Mouse (Mus musculus): Measurements from ENCODE around the gene Pigb.
"Not testable (repeated sequence)": the region's sequence is repeated elsewhere in the genome, so short reads cannot be mapped to it uniquely, and the experiment has no call there.

Gene Pigb

DNA sequence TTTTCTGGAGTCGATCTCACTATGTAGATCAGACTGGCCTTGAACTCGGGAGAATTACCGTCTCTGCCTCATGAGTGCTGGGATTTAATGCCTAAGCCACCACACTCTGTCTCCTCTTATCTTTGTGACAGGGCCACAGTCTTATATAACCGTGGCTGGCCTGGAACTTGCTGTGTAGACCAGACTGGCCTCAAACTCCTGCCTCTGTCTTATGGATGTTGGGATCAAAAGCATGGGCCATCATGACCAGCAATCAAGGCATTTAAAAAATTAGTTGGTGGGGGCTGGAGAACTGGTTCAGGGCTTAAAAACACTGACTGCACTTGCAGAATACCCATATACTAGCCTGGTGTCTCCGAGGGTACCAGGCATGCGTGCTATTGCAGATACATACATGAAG, at the start of gene Pigb:
Pigb (minus strand) TSS at position 299 of the 400 bp plus-strand sequence.
- no peak for DNase-seq (ENCODE audit: low read depth, low spot score)

- no peak for DNase-seq (ENCODE audit: low read depth, low spot score)
Measured at GRCm38 (mm10) chr9:73089222-73089920, 49.2 kb upstream of the Pigb start.

DNA sequence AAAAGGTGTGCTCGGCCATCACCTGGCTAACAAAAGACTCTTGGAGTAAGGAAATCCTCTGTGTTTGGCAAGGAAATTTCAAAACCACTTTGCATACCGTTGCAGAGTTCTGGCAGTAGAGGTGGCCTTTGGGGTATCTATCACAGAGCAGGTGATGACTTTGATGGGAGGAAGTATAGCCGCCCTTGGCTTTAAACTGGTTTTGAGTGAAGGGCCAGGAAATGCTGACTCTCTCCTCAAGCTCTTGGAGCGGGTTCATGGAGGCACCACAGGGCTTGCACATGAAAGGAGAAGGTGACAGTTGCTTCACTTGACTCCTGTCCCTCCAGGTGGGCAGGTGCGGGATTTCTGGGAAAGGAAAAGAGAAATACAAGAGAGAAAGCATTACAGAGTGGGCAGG, 47.4 kb upstream of the Pigb start:
- no peak for DNase-seq (ENCODE audit: low read depth, low spot score)

GRCm38 (mm10) chr9:73087121-73087520, 46.9 kb upstream of the Pigb start:
- no peak for DNase-seq (ENCODE audit: low read depth, low spot score)

GRCm38 (mm10) chr9:73085845-73086244, 45.7 kb upstream of the Pigb start:
- DNase-seq (ENCODE audit: low read depth, low spot score) = no peak

- DNase-seq (ENCODE audit: low read depth, low spot score) = no peak
Measured at GRCm38 (mm10) chr9:73083956-73084355, 43.8 kb upstream of the Pigb start.

- no peak for DNase-seq (ENCODE audit: low read depth, low spot score)
Measured at GRCm38 (mm10) chr9:73082291-73083000, 42.3 kb upstream of the Pigb start.

- DNase-seq (ENCODE audit: low read depth, low spot score) = no peak
Measured at GRCm38 (mm10) chr9:73079801-73080325, 39.7 kb upstream of the Pigb start.

GRCm38 (mm10) chr9:73079349-73079748, 39.2 kb upstream of the Pigb start:
- DNase-seq (ENCODE audit: low read depth, low spot score) = not testable (repeated sequence)

DNA sequence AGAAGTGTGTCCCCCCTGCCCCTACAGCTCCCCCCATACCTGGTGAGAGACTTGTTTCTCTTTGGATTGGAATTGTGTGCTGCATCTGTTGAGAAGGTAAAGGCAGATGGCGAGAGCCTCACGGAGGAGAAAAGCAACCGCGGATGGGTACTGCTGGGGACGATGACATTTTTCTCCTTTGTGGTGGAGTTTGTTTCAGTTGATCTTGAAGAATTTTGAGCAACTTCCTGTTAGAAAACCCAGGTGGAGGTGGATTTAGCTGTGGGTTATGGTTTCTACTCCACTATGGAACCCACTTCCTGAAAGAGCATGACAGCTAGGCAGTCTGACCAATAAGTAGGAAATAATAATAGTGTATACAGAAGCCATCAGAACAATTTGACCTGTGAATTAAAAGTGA, 33.0 kb upstream of the Pigb start:
- DNase-seq (ENCODE audit: low read depth, low spot score) = no peak

DNA sequence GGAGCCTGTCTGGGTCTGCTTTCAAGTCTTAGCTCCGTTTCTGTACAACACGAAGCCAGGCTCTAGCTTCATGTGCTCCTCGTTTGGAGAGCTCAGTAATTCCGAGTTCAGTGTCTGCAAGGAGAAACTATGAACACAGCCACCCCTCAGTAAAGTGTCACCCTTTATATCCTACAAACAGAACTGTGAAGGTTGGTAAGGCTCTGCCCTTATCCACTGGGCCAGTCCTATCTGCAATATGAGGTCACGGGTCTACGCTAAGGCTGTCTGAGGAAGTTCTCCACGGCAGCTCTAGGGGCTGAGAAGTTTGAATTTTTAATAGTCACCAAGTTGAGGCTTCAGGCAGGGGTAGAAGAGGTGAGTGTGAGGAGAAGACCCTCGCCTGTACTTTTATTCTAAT, 32.2 kb upstream of the Pigb start:
- no peak for DNase-seq (ENCODE audit: low read depth, low spot score)

GRCm38 (mm10) chr9:73070971-73071659, 30.9 kb upstream of the Pigb start:
- DNase-seq (ENCODE audit: low read depth, low spot score) = no peak

DNA sequence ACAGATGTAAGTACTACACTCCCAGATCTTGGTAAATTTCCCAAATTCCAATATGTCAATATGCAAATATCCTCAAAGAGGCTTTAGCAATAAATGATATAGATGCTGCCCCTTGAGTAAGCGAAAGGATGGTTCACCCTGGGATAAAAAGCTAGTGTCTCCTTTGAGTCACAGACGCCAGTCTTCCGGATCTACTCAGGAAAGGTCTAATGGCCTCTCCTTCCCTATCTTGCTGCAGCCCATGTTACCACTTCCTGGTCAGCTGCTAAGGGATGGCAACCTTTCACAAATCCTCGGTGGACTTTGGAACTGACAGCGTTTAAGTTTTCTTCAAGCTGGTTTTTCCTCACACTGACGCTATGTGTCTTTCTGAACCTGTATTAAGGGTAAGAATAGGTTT, 28.5 kb upstream of the Pigb start:
- DNase-seq (ENCODE audit: low read depth, low spot score) = no peak

GRCm38 (mm10) chr9:73068230-73068679, 28.1 kb upstream of the Pigb start:
- no peak for DNase-seq (ENCODE audit: low read depth, low spot score)

DNA sequence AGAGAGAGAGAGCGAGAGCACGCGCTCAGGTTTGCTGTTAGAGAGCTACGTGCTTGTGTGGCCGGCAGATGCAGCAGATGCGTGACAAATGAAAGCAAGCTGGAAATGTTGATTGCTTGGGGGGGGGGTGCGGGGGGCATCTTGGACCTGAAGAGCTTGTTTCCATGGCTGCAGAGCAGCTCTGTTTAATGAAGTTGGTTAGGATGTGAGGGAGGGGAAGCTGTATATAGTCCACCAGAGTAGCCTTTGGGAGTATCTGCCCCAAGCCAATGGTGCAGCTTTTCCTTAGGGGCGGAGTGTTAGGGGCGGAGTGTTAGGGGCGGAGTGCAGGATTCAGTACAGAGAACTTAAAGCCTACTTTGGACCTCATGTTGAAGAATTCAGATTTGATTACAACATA, 26.9 kb upstream of the Pigb start:
- DNase-seq (ENCODE audit: low read depth, low spot score) = no peak

DNA sequence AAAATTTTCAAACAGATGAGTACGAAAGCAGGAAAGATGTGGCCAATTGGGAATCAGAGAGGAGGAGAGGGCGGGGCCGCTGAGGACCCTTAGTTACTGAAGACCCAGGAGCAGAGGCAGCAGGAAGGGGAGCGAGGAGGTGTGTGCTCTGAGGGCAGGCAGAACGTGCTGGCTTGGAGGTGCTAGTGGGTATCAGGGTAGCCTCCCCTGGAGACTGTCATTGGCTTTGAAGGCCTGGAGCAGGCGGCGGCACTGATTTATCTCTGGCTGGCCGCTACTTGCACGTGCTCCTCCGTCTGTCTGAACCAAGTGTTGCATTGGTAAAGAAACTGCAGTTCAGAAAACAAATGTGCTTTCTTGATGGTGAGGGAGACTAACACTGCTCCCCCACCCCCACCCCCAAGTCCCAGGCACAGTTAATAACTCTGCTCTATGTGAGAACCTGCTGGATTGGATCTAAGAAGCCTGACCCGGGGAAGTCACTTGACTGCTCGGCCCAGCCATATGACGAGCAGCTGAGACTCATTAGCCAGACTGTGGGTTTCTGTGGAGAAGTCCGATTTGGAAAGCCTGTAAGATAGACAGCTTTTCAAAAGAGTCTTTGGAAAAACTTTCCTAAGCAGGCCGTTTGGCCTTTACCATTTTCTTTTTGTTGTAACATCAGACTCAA, 23.6 kb upstream of the Pigb start:
- DNase-seq (ENCODE audit: low read depth, low spot score) = no peak

DNA sequence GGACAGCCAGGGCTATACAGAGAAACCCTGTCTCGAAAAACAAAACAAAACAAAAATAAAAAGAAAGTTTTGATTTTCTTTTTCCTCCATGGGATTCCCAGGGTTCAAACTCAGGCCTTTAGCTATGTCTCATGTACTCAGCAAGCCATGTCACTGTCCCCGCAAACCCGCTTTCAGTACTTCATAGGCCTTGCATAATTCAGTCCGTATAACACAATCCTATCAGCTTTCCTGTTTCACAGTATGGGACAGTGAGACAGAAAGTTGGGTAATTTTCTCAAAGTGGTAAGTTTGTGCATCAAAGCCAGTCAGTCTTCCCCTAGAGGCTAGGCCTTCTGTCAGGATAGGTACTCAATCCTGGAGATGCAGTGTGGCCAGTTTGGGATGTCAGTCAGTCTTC, 19.0 kb upstream of the Pigb start:
- DNase-seq (ENCODE audit: low read depth, low spot score) = no peak

DNA sequence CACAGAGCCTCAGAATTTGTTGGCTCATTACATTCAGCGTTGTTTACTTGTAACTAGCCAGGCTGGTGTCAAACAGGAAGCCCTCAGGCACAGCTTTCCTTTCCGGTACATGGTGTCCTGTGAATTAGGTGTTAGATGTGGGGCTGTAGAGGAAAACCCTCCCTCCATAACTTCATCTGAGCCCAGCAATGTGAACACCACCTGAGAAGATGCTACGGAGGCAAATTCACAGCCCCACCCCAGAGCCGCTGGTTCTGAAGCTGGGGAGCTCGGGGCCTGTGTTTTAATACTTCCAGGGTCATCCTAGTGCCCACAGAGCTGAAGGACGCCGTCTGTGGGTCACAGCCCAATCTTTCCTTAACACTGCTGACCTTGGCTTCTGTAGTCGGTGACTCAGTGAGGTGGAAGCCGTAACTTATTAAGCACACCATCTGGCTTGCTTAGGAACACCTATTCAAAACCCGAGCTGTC, 15.3 kb upstream of the Pigb start:
- no peak for DNase-seq (ENCODE audit: low read depth, low spot score)

- no peak for DNase-seq (ENCODE audit: low read depth, low spot score)
Measured at GRCm38 (mm10) chr9:73050606-73051005, 10.4 kb upstream of the Pigb start.

DNA sequence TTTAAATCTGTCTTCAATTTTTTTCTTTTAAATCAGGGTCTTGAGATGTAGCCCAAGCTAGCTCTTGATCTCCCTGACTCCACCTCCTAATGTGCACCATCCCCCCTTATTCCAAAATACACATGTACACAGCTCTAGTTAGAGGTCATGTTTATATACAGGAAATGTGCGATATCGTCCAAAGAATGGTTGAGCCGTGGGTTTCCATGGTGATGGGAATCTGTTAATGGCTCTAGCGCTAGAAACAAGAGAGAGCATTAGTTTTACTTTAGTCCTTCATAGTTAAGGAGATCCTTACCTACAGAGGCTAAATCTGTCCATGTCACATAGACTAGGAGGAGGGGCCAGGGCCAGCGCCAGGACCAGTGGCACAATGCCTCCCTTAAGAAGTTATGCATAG, 9.7 kb upstream of the Pigb start:
- no peak for DNase-seq (ENCODE audit: low read depth, low spot score)

DNA sequence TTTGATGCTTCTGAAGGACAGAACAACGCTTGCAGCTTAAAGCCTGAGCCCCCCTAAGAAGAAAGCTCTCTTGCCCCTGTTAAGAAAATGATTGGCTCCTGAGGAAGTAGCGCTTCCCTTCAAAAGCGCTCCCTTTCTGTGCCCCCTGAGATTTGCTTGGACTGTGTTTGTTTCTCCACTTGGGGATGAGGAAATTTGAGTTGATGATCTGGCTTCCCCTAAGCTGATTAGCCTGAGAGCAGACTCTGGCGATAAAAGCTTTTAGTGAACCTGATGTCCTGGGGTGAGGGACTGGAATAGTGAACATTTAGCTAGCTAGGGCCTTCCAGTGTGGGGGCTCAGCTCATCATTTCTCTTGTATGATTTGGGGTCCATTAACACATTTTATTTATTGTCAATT, 8.7 kb upstream of the Pigb start:
- DNase-seq (ENCODE audit: low read depth, low spot score) = no peak

GRCm38 (mm10) chr9:73047906-73048305, 7.7 kb upstream of the Pigb start:
- no peak for DNase-seq (ENCODE audit: low read depth, low spot score)
